Mouse (Mus musculus) forebrain, embryonic 12.5 days (tissue): ENCODE measurements around the gene Cage1. TPM values are rescaled to one million over a fixed set of nuclear protein-coding genes. Genes with fewer than 3 reads are reported as not detected.

Source experiments
- ATAC-seq: fragments of 200-750 bp; cut with Nextera tagmentation; 2 replicates; pipeline ENCODE4 v1.8.0; 2017; ENCODE audit warnings: moderate TSS enrichment; ENCODE audit not compliant: low FRiP score
- H3K27ac ChIP-seq: fragments of 300-500 bp; sonication (generic); 2 replicates; pipeline ENCODE4 v1.5.1; 2016; ENCODE audit warnings: mild to moderate bottlenecking
- H3K27me3 ChIP-seq: fragments of 300-500 bp; sonication (generic); 2 replicates; pipeline ENCODE4 v1.6.1; 2016; ENCODE audit warnings: mild to moderate bottlenecking
- H3K36me3 ChIP-seq: fragments of 300-500 bp; sonication (generic); replicated peaks from 2 replicates; pipeline ENCODE4 v1.6.1; 2016; ENCODE audit warnings: mild to moderate bottlenecking
- H3K4me1 ChIP-seq: fragments of 300-500 bp; sonication (generic); 2 replicates; pipeline ENCODE4 v1.6.1; 2016
- H3K4me2 ChIP-seq: fragments of 300-500 bp; sonication (generic); 2 replicates; pipeline ENCODE4 v1.6.1; 2016; ENCODE audit warnings: mild to moderate bottlenecking, moderate library complexity
- H3K4me3 ChIP-seq: fragments of 300-500 bp; sonication (generic); replicated peaks from 2 replicates; pipeline ENCODE4 v1.5.1; 2016; ENCODE audit warnings: mild to moderate bottlenecking
- H3K9ac ChIP-seq: fragments of 300-500 bp; sonication (generic); 2 replicates; pipeline ENCODE4 v1.6.1; 2016; ENCODE audit warnings: mild to moderate bottlenecking
- H3K9me3 ChIP-seq: fragments of 300-500 bp; sonication (generic); 2 replicates; pipeline ENCODE4 v1.6.1; 2016
- WGBS: fragments of 180-500 bp; shearing (Covaris S2); methylation state at CpG from one replicate; pipeline ENCODE4 v1.1.7; 2016; 5-methylcytosine and 5-hydroxymethylcytosine counted together
- polyA plus RNA-seq: library from polyadenylated mRNA; unstranded; fragments of >200 nt; fragmentation: Nextera tagmentation; extraction: Ambion mirVana; gene quantifications from 2 replicates; pipeline ENCODE4 v1.2.1, GENCODE M21; 2016

The Cage1 gene
- polyA plus RNA-seq, 1 experiment from 2014 or later, result 1.5 TPM

DNA sequence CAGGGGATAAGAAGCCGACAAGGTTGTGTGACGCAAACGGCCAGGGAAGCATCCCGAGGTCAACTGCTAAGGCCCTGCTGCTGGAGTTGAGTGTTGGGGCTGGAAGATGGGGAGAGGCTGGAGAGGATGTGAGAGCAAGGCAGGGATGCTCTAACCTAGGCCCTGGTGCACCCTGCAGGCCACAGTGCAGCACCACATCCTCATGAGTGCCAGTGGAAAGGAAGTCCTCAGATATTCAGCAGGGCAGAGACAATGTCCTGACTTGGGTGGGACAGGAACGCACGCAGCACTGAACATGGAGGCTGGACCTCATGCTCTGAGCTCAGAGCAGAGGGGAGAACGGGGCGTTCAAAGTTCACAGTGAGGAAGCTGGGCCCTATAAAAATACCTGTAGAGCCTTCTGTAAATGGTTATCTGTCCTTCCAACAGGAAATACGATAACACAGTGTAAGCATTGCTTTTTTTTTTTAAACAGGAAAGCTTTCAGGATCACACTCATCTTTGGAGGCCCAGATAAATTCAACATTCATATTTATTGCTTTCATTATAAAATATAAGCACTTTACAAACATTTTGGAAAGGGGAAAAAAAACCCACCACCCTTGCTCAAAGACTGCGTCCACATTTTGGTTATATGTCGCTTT, 65.9 kb downstream of the Cage1 start:
- Histone ChIP-seq H3K4me1 (peaks cover 14% of the 10 kb centered on the region), H3K4me2 (no peak overlapping the region), H3K27me3 (no peaks in the 10 kb centered on the region), H3K4me3 (no peak overlapping the region), H3K27ac (no peak overlapping the region), H3K36me3 (peaks cover 12% of the 10 kb centered on the region; the same call in 1 of the 2 replicates), H3K9ac (no peak overlapping the region), H3K9me3 (no peaks in the 10 kb centered on the region)
- no peak for ATAC-seq
- WGBS, result 90% methylated on average over 11 of the region's 11 CpGs

DNA sequence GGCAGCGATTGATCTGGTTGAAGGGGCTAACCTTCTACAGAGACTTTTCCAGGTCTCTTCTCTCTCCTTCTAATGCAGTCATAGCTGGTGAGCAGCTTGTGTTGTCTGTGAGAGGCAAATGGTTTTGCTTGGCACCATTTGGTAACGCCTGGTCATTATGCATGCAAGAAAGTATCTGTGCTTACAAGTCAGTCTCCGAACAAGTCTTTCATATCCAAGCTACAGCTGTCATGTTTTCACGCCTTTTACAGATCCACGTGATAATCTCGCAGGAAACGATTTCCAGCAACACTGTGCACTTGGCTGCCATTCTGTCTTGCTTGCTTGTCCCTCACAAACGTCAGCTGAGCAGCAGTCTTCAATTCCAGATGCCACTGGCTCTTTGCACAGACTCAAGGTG, 66.9 kb downstream of the Cage1 start:
- no peak for ATAC-seq
- Histone ChIP-seq H3K27me3 (no peaks in the 10 kb centered on the region; the same call in 1 of the 2 replicates), H3K27ac (no peak overlapping the region), H3K4me2 (no peak overlapping the region), H3K9me3 (no peaks in the 10 kb centered on the region), H3K36me3 (0 out of 2 replicates have a peak, but pooled peaks cover 6% of the 10 kb centered on the region), H3K4me3 (no peak overlapping the region), H3K4me1 (peaks cover 14% of the 10 kb centered on the region), H3K9ac (no peak overlapping the region)
- 81% methylated on average over 8 of the region's 8 CpGs for WGBS

DNA sequence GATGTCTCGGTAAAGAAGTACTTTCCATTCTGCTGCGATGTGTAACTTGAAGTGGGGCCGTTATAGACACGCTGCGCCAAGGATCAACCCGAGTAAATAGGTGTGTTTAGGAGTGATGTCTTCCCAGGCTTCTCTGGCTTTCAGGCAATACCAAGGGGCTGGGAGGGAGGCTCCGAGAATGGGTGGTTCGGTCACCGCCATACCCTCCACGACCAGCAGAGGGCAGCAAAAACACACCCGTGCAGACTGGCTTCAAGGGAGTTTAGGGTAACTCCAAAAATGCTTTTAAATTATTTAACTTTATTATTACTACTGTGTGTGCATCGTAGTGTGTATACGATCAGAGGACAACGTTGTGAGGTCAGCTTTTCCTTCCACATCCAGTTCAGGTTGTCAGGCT, 67.5 kb downstream of the Cage1 start:
- ATAC-seq, result no peak; the same call in 1 of the 2 replicates

DNA sequence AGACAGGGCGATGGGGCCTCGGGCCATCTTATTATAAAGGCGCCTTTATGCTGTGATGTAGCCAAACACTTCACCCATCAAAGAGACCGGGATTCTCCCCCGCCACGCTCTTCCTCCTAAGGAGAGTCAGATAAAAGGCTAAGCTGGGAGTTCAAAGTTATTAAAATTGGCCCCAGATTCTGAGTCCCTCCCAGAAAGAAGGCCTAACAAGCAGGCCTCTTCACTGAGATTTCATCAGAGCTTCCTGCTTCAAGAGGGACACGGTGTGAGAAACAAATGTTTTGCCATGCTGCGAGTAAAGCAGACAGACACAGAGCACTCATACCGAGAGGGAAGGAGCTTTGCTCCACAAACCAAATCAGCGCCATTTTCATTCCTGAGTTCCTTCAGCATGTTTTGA, 69.3 kb downstream of the Cage1 start:
- Histone ChIP-seq H3K4me1 (peaks cover 29% of the 10 kb centered on the region), H3K9ac (no peak overlapping the region), H3K27ac (0 out of 2 replicates have a peak overlapping the region, but pooled peaks have one; percentile 31), H3K27me3 (peaks cover 14% of the 10 kb centered on the region), H3K9me3 (no peaks in the 10 kb centered on the region), H3K4me2 (no peak overlapping the region), H3K4me3 (no peak overlapping the region), H3K36me3 (0 out of 2 replicates have a peak, but pooled peaks cover 5% of the 10 kb centered on the region)
- 61% methylated on average over 10 of the region's 10 CpGs for WGBS
- no peak for ATAC-seq

More for the DNA sequence above, 67.5 kb downstream of the Cage1 start:
- Histone ChIP-seq H3K4me2 (no peak overlapping the region), H3K4me1 (peaks cover 21% of the 10 kb centered on the region), H3K27me3 (peaks cover 6% of the 10 kb centered on the region), H3K9ac (no peak overlapping the region), H3K27ac (no peak overlapping the region), H3K9me3 (no peaks in the 10 kb centered on the region), H3K36me3 (0 out of 2 replicates have a peak, but pooled peaks cover 5% of the 10 kb centered on the region), H3K4me3 (no peak overlapping the region)
- 13% methylated on average over 14 of the region's 14 CpGs for WGBS

DNA sequence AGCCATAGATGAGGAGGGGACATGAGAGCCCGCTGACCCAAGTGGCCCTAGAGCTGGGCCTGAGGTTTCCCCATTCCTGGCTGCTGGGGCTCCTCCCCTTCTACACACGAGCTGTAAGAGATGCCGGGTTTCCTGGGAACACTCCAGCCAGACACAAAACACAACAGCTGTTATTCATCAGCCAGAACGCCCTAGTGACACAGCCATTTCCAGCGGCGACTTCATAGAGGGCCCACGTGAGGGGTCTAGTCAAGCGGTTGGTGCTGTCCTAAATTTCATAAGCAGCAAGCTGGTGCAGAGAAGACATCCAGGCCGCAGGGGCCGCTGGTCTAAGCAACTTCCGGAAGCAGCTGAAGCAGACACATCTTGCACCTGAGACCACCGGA, 69.8 kb downstream of the Cage1 start:
- no peak for ATAC-seq
- Histone ChIP-seq H3K9ac (no peak overlapping the region), H3K4me3 (no peak overlapping the region), H3K4me1 (peaks cover 29% of the 10 kb centered on the region), H3K27ac (0 out of 2 replicates have a peak overlapping the region, but pooled peaks have one; percentile 5), H3K9me3 (no peaks in the 10 kb centered on the region), H3K4me2 (no peak overlapping the region), H3K27me3 (peaks cover 14% of the 10 kb centered on the region), H3K36me3 (0 out of 2 replicates have a peak, but pooled peaks cover 5% of the 10 kb centered on the region)
- WGBS, result 60% methylated on average over 12 of the region's 12 CpGs

DNA sequence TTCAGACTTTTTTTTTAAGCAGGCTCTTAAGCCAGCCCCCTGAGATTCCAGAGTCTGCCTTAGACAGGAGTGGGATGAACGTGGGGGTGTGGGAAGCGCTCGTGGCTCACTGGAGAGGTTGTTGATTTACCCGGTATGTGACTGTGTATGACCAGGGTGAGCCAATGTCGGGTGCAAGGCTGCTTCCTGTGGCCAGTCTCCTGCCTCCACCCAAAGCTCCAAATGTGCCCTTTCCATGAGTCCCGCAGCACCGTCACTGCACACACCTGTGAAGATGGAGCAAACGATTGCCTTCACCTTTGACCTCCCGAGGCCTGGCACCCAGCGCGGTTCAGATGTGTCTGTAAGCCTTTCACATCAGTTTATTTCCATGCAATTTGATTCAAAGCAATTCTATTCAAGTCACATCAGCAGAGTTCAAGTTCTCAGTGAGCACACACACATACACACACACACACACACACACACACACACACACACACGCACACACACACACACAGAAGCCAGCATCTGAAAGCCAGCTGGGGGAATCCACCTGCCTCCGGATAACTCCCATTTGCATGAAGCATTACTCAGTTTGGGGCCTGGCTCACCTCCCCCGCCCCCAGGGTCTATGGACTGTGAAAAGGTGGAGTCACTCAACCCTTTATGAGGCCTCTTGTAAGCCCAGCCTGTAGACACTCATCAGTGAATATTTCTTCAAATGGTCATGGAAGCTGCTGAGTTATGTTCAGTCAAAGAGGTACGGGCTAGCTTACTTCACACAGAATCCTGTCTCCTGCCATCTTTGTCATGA, 70.4 kb downstream of the Cage1 start:
- Histone ChIP-seq H3K4me2 (no peak overlapping the region), H3K27me3 (peaks cover 14% of the 10 kb centered on the region), H3K4me1 (peaks cover 29% of the 10 kb centered on the region), H3K27ac (0 out of 2 replicates have a peak overlapping the region, but pooled peaks have one; percentile 5), H3K9ac (no peak overlapping the region), H3K4me3 (no peak overlapping the region), H3K36me3 (no peaks in the 10 kb centered on the region), H3K9me3 (no peaks in the 10 kb centered on the region)
- WGBS, result 78% methylated on average over 15 of the region's 15 CpGs
- ATAC-seq, result no peak

GRCm38 (mm10) chr13:37965126-37965914, 71.5 kb downstream of the Cage1 start:
- Histone ChIP-seq H3K27me3 (peaks cover 14% of the 10 kb centered on the region), H3K4me2 (no peak overlapping the region), H3K4me1 (peaks cover 29% of the 10 kb centered on the region), H3K36me3 (no peaks in the 10 kb centered on the region), H3K9ac (no peak overlapping the region), H3K27ac (no peak overlapping the region), H3K4me3 (no peak overlapping the region), H3K9me3 (no peaks in the 10 kb centered on the region)
- ATAC-seq, result no peak
- 32% methylated on average over 17 of the region's 17 CpGs for WGBS

DNA sequence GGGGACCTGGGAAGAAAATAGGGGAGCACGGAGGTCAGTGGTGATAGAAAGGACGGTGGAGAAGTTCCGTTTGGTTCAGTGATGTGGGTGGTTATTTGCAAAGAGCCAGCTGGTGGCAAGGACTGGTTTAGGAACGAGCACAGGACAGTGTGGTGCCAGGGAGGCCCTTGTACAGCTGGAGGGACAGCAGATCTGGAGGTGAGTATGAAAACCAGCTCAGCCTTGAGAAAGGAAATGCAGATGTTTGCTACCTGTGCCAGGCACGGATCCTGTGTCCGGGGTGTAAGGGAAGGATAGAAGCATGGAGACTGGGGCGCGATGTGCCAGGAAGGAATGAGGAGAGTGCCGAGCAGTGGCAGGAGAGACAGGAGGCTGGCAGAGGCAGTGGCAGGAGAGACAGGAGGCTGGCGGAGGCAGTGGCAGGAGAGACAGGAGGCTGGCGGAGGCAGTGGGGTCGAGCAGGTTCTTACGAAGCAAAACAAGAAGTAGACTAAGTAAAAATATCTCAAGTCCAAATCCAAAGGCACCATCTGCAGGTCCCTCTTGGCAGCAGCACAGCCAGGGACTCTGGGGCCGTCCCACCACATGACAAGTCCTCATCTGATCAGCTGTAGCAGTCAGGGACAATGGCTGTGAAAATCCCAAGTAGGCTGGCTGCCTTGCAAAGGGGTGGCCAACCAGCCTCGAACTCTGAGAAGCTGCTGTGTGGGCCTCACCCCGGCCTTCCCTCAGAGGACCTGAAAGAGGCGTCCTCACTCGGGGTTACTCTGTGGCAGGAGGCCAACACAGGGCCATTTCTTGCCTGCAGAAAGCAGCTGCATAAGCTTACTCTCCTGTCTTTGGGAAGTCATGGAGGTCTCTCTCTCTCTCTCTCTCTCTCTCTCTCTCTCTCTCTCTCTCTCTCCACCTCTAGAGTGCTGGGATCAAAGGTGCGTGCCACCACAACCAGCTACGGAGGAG, 72.5 kb downstream of the Cage1 start:
- Histone ChIP-seq H3K36me3 (no peaks in the 10 kb centered on the region), H3K27ac (no peak overlapping the region), H3K9ac (peak overlapping the region; percentile 3), H3K4me3 (peak overlapping the region; percentile 32), H3K4me1 (peaks cover 29% of the 10 kb centered on the region), H3K9me3 (no peaks in the 10 kb centered on the region), H3K4me2 (peak overlapping the region; percentile 50), H3K27me3 (peaks cover 14% of the 10 kb centered on the region)
- no peak for ATAC-seq
- 33% methylated on average over 20 of the region's 20 CpGs for WGBS

DNA sequence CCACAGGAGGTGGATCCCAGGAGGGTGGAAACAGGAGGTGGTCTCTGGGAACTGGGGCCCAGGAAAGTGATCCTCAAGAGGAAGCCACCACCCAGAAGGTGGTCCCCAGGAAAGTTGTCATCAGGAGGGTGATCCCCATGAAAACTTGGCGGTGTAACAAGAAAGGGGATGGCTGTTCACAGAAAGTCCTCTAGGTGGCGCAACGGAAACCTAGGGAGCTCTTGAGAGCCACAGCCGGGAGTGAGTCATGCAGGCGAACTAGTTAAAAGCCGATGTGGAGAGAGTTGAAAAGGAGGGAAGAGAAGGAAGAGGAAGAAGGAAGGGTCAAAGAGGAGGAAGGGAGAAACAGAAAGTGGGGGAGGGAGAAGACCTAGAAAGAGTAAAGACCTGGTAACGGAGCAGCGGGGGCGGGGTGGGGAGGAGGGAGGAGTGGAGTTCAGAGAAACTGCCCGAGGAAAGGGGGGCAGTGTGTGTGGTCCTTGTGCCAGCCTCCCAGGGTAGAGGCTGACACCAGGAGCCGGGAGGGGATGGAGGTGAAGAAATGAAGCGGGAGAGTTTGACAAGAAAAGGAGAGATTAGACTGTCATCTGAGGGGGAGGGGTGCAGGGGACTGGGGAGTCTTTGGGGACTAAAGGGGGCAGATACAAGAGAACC, 73.4 kb downstream of the Cage1 start:
- 0 out of 2 replicates have a peak, but pooled peaks cover 3% of the 10 kb centered on the region for H3K9me3 ChIP-seq
- H3K4me3 ChIP-seq, result peak overlapping the region; percentile 32
- ATAC-seq, result peak; percentile 40; the same call in 1 of the 2 replicates
- no peaks in the 10 kb centered on the region for H3K36me3 ChIP-seq
- peak overlapping the region; percentile 50 for H3K4me2 ChIP-seq
- H3K9ac ChIP-seq, result peak overlapping the region; percentile 3
- H3K4me1 ChIP-seq, result peaks cover 29% of the 10 kb centered on the region
- H3K27me3 ChIP-seq, result peaks cover 14% of the 10 kb centered on the region
- no peak overlapping the region for H3K27ac ChIP-seq
- WGBS, result under 1% methylated on average over 12 of the region's 12 CpGs

GRCm38 (mm10) chr13:37962541-37962940, 74.3 kb downstream of the Cage1 start:
- Histone ChIP-seq H3K4me1 (peaks cover 29% of the 10 kb centered on the region), H3K4me3 (no peak overlapping the region), H3K36me3 (no peaks in the 10 kb centered on the region), H3K9ac (no peak overlapping the region), H3K4me2 (no peak overlapping the region), H3K27ac (no peak overlapping the region), H3K27me3 (peaks cover 14% of the 10 kb centered on the region), H3K9me3 (0 out of 2 replicates have a peak, but pooled peaks cover 3% of the 10 kb centered on the region)
- WGBS, result 90% methylated on average over 9 of the region's 9 CpGs
- no peak for ATAC-seq

DNA sequence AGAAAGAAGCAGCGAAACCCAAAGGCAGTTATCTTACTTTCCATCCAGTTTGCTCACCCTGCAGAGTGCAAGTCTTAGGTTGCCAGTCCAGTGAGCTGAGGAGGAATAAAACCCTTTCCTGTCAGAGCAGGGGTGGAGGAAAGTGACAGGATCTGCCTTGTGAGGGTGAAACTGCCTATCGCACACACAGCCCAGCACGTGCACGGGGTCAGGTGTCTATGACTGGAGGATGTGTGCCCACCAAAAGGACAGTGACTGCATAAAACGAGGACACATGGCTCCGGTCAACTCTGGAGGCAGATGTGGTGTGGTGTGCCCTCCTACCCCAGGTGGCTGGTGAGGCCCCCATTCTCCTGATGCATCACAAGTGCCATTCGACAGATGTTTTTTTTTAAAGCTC, 76.9 kb downstream of the Cage1 start:
- peaks cover 13% of the 10 kb centered on the region for H3K27me3 ChIP-seq
- H3K4me1 ChIP-seq, result peaks cover 14% of the 10 kb centered on the region
- no peak overlapping the region for H3K9ac ChIP-seq
- no peak overlapping the region for H3K27ac ChIP-seq
- WGBS, result 89% methylated on average over 7 of the region's 7 CpGs
- H3K36me3 ChIP-seq, result no peaks in the 10 kb centered on the region
- no peak overlapping the region for H3K4me2 ChIP-seq
- no peak overlapping the region for H3K4me3 ChIP-seq
- H3K9me3 ChIP-seq, result 0 out of 2 replicates have a peak, but pooled peaks cover 3% of the 10 kb centered on the region
- ATAC-seq, result no peak
